Mouse (Mus musculus) neural tube, embryonic 11.5 days (tissue): Measurements from ENCODE around the gene Arhgap23. TPM values are rescaled to one million over a fixed set of nuclear protein-coding genes. Genes with fewer than 3 reads are reported as not detected.

Experiments used
- ATAC-seq: fragments of 200-750 bp; cut with Nextera tagmentation; 2 replicates; pipeline ENCODE4 v1.8.0; 2017; ENCODE audit warnings: moderate number of reproducible peaks, mild to moderate bottlenecking, moderate TSS enrichment, moderate library complexity; ENCODE audit not compliant: insufficient read depth, low FRiP score, low TSS enrichment
- DNase-seq: peaks from one replicate; pipeline ENCODE4 v3.0.0-alpha.2; 2015; ENCODE audit warnings: low spot score
- H3K27ac ChIP-seq: fragments of 300-500 bp; sonication (generic); 2 replicates; pipeline ENCODE4 v1.5.1; 2014; ENCODE audit warnings: low read depth, mild to moderate bottlenecking, low read length
- H3K27me3 ChIP-seq: fragments of 300-500 bp; sonication (generic); 2 replicates; pipeline ENCODE4 v1.6.1; 2014; ENCODE audit warnings: mild to moderate bottlenecking, low read length, mixed read lengths; ENCODE audit not compliant: control insufficient read depth, insufficient read depth
- H3K36me3 ChIP-seq: fragments of 300-500 bp; sonication (generic); 2 replicates; pipeline ENCODE4 v1.6.1; 2014; ENCODE audit warnings: mild to moderate bottlenecking, low read length, moderate library complexity, mixed read lengths; ENCODE audit not compliant: control insufficient read depth, insufficient read depth
- H3K4me1 ChIP-seq: fragments of 300-500 bp; sonication (generic); 2 replicates; pipeline ENCODE4 v1.6.1; 2014; ENCODE audit warnings: low read length, mixed read lengths; ENCODE audit not compliant: control insufficient read depth, insufficient read depth
- H3K4me2 ChIP-seq: fragments of 300-500 bp; sonication (generic); 2 replicates; pipeline ENCODE4 v1.6.1; 2014; ENCODE audit warnings: low read depth, mild to moderate bottlenecking, moderate library complexity
- H3K4me3 ChIP-seq: fragments of 300-500 bp; sonication (generic); 2 replicates; pipeline ENCODE4 v1.5.1; 2014; ENCODE audit warnings: low read depth, low read length
- H3K9ac ChIP-seq: fragments of 300-500 bp; sonication (generic); 2 replicates; pipeline ENCODE4 v1.6.1; 2014; ENCODE audit warnings: mild to moderate bottlenecking, low read length
- H3K9me3 ChIP-seq: fragments of 300-500 bp; sonication (generic); 2 replicates; pipeline ENCODE4 v1.6.1; 2016; ENCODE audit warnings: low read length; ENCODE audit not compliant: control insufficient read depth
- WGBS: fragments of 180-500 bp; shearing (Covaris S2); extraction: QIAGEN DNeasy Blood & Tissue Kit; methylation state at CpG from one replicate; pipeline ENCODE4 v1.1.7; 2014; 5-methylcytosine and 5-hydroxymethylcytosine counted together
- polyA plus RNA-seq: library from polyadenylated mRNA; unstranded; fragments of >200 nt; fragmentation: Nextera tagmentation; extraction: Ambion mirVana; gene quantifications from 2 replicates; pipeline ENCODE4 v1.2.1, GENCODE M21; 2014

The Arhgap23 gene
- polyA plus RNA-seq, 1 experiment from 2014 or later, result 5.2 TPM

DNA sequence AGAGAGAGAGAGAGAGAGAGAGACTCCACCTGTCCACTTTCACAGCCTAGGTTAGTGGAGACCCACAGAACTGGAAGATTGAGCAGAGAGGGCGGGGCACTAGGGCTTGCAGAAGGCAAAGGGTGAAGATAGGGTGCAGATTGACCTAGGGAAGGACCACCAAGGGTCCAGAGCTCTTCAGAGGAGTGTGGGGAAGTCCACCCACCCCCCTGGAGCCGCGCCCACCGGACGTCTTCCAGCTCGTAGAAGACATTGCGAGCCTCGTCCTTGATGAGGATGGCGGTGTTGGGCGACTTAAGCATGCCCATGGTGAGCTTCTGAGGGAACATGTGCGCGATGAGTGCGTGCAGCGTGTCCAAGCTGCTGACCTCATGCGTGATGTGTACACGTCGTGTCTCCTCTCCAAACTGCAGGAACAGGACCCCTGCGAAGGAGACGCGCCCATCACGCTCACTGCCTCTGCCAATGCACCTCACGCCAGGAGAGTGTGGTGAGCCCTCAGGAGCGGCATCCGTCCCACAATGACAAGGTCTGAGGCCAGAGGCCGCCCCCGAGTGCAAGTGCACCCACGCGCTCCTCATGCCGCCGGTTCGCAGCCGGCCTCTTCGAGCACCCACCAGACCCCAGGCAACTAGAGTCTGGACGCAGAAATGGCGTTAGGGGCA, 120.9 kb downstream of the Arhgap23 start:
- DNase-seq, result no peak
- Histone ChIP-seq H3K9ac (no peak overlapping the region), H3K27ac (no peak overlapping the region), H3K9me3 (no peaks in the 10 kb centered on the region), H3K4me2 (no peak overlapping the region; the same call in 1 of the 2 replicates), H3K4me1 (peaks cover 34% of the 10 kb centered on the region), H3K4me3 (0 out of 2 replicates have a peak overlapping the region, but pooled peaks have one; percentile 10), H3K27me3 (peaks cover 65% of the 10 kb centered on the region), H3K36me3 (no peaks in the 10 kb centered on the region)
- no peak for ATAC-seq
- WGBS, result 10% methylated on average over 35 of the region's 35 CpGs

DNA sequence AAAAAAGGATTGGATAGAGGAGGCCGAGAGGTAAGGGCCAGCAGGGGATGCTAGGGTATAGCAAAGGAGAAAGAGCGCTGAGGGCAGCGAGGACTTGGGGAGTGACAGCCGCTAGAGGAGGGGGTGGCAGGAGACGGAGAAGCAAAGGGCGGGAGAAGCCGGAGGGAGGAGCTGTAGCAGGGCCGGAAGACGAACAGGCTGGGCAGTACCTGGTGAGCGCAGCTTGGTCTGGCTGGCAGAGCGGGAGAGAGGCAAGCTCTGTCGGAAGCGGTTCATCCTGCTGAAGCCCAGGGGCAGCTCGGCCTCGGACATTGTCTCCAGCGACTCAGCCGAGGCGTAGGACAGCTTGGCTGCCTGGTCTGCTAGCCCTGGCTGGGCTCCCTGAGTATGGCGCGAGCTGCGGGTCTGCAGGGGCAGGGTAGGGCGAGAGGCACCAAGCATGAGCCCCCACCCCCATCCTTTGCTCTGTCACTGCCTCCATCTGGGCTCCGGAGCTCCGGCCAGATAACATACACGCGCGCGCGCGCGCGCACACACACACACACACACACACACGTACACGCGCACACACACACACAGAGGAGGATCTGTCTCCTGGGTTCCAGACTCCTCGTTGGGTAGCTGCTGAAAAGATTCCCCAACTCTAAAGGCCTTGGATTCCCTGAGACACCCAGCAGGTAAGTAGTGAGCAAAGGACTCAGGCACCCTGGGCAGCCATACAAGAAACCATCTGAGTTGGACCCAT, 121.7 kb downstream of the Arhgap23 start:
- ATAC-seq, result no peak
- Histone ChIP-seq H3K9me3 (no peaks in the 10 kb centered on the region), H3K4me2 (peak overlapping the region; percentile 46), H3K4me3 (peak overlapping the region; percentile 28), H3K4me1 (peaks cover 30% of the 10 kb centered on the region), H3K27ac (no peak overlapping the region), H3K27me3 (peaks cover 64% of the 10 kb centered on the region), H3K9ac (no peak overlapping the region), H3K36me3 (no peaks in the 10 kb centered on the region)
- WGBS, result under 1% methylated on average over 35 of the region's 36 CpGs
- DNase-seq, result peak; percentile 45

DNA sequence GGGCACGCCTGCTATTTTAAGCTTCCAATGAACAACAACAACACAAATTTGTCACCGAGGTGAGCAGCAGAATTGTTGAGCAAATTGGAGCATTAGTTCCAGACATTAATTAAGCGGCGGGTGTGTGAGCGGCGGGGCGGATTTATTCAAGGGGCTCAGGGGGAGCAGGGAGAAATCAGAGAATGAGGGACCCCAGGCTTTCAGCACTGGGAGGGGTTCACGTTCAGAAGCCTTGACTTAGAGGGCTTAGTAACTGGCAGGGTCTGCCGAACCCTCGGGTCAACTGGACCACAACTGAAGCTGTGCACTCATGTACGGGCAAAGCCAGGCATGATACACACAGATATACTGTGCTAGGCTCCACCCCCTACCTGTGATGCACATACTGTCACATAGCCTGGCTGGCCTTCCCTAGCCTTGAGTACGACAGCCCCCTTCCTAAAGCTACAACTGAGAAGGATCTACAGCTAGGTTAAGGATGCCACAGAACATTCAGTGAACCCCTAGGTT, 122.3 kb downstream of the Arhgap23 start:
- ATAC-seq (no peak), DNase-seq (no peak)
- no peak overlapping the region for H3K27ac ChIP-seq
- no peak overlapping the region; the same call in 1 of the 2 replicates for H3K4me3 ChIP-seq
- H3K9me3 ChIP-seq, result no peaks in the 10 kb centered on the region
- H3K36me3 ChIP-seq, result no peaks in the 10 kb centered on the region
- H3K4me2 ChIP-seq, result no peak overlapping the region; the same call in 1 of the 2 replicates
- H3K27me3 ChIP-seq, result peaks cover 60% of the 10 kb centered on the region
- peaks cover 25% of the 10 kb centered on the region for H3K4me1 ChIP-seq
- 23% methylated on average over 12 of the region's 12 CpGs for WGBS
- no peak overlapping the region for H3K9ac ChIP-seq

DNA sequence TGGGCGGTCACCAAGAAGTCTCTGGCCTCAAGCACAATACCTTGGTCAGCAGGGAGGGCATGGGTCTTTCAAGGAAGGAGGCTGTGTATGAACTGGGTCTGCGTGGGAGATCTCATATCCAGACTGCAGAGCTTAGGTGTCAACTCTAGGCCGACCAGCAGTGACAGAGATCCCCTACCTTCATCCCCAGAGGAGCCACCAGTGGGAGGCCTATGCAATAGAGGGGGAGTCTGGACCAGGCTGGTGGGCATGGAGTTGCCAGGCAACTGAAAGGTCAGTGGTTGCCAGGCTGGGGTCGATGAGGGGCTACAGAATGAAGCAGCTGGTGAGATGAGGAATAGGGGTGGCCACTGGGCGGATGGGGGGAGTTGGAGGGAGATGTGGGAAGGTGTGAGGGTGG, 124.3 kb downstream of the Arhgap23 start:
- WGBS, result 55% methylated on average over 5 of the region's 5 CpGs
- H3K27me3 ChIP-seq, result peaks cover 40% of the 10 kb centered on the region
- DNase-seq, result no peak

DNA sequence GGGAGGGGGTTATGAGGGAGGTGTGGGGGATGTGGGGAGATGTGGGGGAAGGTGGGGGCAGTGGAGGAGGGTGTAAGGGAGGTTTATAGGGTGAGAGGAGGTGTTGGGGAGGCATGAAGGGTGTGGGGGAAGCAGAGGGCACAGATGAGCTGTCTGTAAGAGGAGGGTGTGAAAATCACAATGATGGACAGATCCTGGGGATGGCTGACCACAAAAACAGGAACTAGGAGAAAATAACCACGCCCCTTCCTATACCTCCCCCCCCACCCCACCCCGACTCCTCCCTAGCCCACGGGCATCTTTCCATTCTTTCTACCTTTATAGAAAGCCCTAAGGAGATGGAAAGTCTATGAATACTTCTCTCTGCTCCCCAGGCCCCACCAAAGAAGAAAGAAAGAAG, 124.8 kb downstream of the Arhgap23 start:
- no peak overlapping the region for H3K4me2 ChIP-seq
- no peaks in the 10 kb centered on the region for H3K9me3 ChIP-seq
- H3K27ac ChIP-seq, result no peak overlapping the region
- H3K4me3 ChIP-seq, result no peak overlapping the region
- no peak overlapping the region for H3K9ac ChIP-seq
- H3K4me1 ChIP-seq, result peaks cover 9% of the 10 kb centered on the region
- ATAC-seq (no peak), DNase-seq (no peak)
- peaks cover 38% of the 10 kb centered on the region for H3K27me3 ChIP-seq
- 63% methylated on average over 3 of the region's 3 CpGs for WGBS
- H3K36me3 ChIP-seq, result no peaks in the 10 kb centered on the region

More for the DNA sequence above, 124.3 kb downstream of the Arhgap23 start:
- Histone ChIP-seq H3K4me3 (no peak overlapping the region), H3K36me3 (no peaks in the 10 kb centered on the region), H3K27ac (no peak overlapping the region), H3K9me3 (no peaks in the 10 kb centered on the region), H3K4me1 (peaks cover 14% of the 10 kb centered on the region), H3K4me2 (no peak overlapping the region), H3K9ac (no peak overlapping the region)
- no peak for ATAC-seq

DNA sequence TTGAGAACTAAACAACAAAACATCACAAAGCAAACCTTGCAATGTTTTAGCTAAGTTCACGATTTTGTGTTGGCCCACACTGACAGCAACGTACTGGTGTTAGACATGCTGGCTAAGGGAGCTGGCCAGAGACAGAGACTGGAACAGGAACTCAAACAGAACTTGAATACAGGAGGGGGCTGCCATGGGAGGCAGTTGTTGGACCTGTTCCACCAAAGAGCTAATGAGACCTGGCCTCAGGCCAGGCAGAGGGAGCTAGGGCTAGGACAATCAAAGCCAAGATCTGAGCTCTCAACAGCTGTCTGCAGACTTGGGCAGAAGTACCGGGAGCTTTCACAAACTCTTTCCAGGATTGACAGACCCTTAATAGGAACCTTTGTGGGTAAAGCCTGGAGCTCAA, 125.3 kb downstream of the Arhgap23 start:
- peaks cover 38% of the 10 kb centered on the region for H3K27me3 ChIP-seq
- ATAC-seq, result no peak
- WGBS, result 72% methylated on average over 3 of the region's 3 CpGs
- no peak overlapping the region for H3K27ac ChIP-seq
- no peak overlapping the region for H3K4me3 ChIP-seq
- no peak for DNase-seq
- no peaks in the 10 kb centered on the region for H3K36me3 ChIP-seq
- no peak overlapping the region for H3K4me2 ChIP-seq
- peaks cover 9% of the 10 kb centered on the region for H3K4me1 ChIP-seq
- no peaks in the 10 kb centered on the region for H3K9me3 ChIP-seq
- H3K9ac ChIP-seq, result no peak overlapping the region

DNA sequence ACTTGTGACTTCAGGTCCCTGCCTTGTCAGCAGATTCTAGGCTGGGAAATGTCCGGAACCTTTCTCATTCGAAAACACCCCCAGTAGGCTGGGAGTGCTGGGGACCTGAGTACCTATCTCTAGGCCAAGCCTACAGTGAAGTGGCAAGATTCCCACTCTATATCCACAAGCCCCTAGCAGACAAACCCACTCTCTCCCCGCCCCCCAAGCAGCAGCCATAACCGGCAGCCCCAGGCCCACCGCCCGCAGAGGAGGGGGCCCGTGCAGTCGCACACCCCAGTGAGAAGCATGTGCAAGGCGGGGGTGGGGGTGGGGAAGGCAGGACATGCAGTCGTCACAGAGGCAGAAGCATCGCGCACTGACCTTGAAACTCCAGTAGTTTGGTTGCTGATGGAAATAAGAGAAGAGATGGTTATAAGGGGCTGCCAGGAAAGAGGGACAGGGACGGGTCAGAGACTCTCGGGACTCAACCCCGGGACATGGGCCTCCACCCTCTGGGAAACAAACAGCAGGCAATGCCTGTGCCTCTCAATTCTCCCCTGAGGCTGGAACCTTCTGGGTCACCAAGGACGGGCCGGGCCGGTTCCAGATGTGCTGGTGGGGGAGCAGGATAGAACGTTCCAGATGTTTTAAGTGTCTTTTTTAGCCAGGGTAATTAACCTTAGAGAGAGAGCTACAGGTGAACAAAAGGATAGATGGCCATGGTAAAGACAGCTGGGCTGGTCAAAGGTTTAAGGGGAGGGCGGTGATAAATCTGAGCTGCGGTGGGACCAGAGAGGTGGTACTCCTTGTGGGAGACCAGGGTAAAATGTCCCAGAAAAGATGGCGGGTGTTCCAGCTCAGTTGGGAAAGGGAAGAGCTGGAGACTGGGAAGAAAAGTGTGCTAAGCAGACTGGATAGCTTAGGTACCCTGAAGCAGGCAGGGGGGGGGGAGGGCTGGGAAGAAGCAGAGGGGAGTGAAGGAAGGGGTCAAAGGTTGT, 127.1 kb downstream of the Arhgap23 start:
- Histone ChIP-seq H3K4me1 (peaks cover 13% of the 10 kb centered on the region), H3K9me3 (no peaks in the 10 kb centered on the region), H3K36me3 (no peaks in the 10 kb centered on the region), H3K27ac (no peak overlapping the region), H3K4me3 (no peak overlapping the region), H3K27me3 (peaks cover 34% of the 10 kb centered on the region), H3K9ac (no peak overlapping the region), H3K4me2 (no peak overlapping the region)
- WGBS, result 72% methylated on average over 22 of the region's 22 CpGs
- no peak for DNase-seq
- no peak for ATAC-seq

DNA sequence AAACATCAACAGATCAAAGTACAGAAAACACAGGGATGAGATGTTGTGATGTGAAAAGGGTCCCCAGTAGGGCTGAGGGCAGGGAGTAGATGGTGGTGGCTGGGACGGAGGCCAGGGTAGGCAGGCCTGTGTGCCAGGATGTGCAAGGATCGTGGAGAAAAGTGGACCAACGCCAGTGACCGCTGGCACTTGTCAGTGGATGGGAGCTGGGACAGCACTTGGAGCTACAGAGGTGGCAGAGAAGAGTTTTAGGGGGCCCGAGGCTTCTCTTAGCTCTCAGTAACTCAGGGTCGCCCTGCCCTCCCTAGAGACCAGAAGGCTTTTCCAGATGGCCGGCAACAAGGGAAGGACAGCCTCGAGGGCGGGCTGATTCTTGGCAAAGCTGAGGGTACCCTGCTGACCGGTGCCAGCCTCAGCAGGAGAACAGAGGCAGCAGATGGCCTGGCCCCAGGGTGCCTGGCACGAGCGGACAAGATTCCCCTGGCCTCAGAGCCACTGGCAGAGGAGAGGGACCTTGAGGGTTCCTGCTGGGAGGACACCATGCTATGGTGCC, 127.9 kb downstream of the Arhgap23 start:
- DNase-seq, result no peak
- H3K9me3 ChIP-seq, result no peaks in the 10 kb centered on the region
- no peak overlapping the region for H3K4me3 ChIP-seq
- peaks cover 35% of the 10 kb centered on the region for H3K27me3 ChIP-seq
- H3K4me2 ChIP-seq, result no peak overlapping the region
- no peak for ATAC-seq
- H3K27ac ChIP-seq, result no peak overlapping the region
- WGBS, result 50% methylated on average over 12 of the region's 12 CpGs
- H3K4me1 ChIP-seq, result peaks cover 10% of the 10 kb centered on the region
- no peak overlapping the region for H3K9ac ChIP-seq
- H3K36me3 ChIP-seq, result no peaks in the 10 kb centered on the region
